Mouse (Mus musculus) kidney, postnatal 25 days (tissue): Measurements from ENCODE around the gene Tssk6.
A peak's percentile ranks its signal among the peaks of the same experiment; 100 is the strongest.

Experiments used
- DNase-seq, 2 experiments: peaks; one replicate each; pipeline ENCODE4 v3.0.0; 2021; ENCODE audit warnings: mixed read lengths in 2 of 2

Gene Tssk6

GRCm38 (mm10) chr8:69887289-69888243, 14.4 kb upstream of the Tssk6 start, which contains the start of gene Cilp2:
Cilp2 (minus strand) TSS chr8:69887687.
- peak; percentile 61 to 74 for DNase-seq

DNA sequence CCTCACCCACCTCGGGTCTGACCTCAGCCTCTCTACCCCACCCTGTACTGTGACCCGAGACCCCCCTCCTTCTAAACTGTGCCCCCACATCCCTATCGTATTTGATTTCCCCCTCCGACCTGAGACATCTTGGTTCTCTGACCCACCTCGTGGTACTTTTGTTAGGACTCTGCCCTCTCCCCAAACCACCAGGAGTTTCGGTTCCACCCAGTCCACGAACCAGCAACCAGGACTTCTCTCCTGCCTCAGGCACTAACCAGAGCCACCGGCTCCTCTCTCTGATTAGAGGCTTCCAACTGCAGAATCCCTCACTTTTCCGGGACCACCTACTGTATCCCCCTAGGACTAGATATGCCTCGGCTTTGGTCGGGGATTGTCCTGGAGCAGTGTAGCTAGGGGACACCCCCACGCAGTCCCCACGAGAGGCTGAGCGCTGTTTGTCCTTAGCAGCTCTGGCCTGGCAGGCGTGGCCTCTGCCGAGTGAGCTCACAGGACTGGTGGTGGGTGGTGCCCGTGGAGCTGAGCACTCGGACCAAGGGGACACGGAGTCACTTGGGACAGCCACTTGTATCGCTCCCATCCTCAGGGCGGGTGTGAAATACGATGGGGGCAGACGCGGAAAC, 13.6 kb upstream of the Tssk6 start:
- peak in 1 of 2 experiments; percentile 53 for DNase-seq

- DNase-seq: peak in 1 of 2 experiments; percentile 36
These were observed 13.1 kb upstream of the Tssk6 start for GRCm38 (mm10) chr8:69888902-69889301.

DNA sequence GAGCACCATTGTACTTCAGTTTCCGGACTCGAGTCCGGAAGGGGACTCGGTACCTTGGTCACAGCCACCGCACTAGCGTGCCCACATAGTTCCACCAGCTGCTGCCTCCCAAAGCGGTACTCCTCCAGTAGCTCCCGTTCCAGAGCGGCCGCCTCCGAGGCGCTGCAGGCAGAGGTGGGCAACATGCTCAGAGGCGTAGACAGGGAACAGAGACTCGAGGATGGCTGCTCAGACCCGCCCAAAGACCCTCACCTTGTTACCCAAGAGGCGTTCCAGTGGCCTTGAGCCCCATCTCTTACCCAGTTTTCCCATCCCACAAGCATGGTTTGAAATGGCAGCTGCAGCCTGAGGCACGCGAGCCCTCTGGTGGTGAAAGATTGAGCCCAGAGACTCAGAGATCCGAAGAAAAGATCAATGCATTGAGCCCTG, 11.2 kb upstream of the Tssk6 start:
- DNase-seq: peak in 1 of 2 experiments; percentile 57

GRCm38 (mm10) chr8:69893863-69894262, 8.1 kb upstream of the Tssk6 start:
- peak; percentile 69 to 73 for DNase-seq

GRCm38 (mm10) chr8:69894836-69895332, 7.1 kb upstream of the Tssk6 start:
- no peak for DNase-seq

DNA sequence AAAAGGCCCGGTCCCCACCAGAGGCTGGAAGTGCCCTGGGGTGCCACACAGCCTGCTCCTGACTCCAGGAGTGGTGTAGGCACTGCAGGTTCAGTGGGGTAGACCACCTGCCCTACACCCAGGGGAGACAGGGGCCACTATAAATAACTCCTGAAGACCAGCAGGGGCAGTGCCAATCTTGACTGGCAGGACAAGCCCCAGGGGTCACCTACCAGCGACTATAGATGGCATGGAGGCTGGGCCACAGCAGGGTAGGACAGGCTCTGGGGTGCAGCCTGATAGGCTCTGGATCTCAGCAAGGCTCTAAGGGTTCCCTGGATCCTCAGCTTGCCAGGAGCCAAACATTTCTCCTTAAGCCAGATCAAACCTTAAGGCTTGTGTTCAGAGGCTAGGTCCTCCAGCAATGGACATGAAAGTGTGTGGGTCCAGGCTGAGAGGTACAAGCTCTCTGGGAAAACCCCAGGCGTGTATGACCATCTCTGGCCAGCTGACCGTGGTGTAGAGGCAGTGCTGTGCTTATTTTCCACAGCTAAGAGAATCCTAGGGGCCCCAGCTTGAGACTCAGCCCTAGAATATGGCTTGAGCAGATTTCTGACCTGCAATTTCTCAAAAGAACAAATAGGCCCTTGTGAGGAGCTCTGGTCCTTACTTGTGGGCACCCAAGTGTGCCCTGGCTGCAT, 6.1 kb upstream of the Tssk6 start:
- DNase-seq: no peak

GRCm38 (mm10) chr8:69897857-69898256, 4.1 kb upstream of the Tssk6 start:
- DNase-seq: peak; percentile 27 to 71

DNA sequence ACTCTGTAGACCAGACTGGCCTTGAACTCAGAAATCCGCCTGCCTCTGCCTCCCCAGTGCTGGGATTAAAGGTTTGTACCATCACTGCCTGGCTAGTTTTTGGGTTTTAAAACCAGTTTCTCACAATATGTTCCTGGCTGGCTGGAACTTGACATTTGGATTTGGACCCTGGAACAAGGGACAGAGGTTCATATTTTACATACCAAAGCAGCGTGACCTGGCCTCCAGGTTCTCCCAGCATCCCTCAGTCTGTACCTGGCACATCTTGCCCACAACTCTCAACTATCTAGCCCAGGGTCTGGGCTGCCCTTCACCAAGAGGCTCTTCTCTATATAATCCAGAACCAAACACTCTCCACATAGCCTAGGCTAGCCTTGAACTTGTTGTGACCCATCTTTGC, 2.1 kb upstream of the Tssk6 start:
- DNase-seq: peak in 1 of 2 experiments; percentile 66

DNA sequence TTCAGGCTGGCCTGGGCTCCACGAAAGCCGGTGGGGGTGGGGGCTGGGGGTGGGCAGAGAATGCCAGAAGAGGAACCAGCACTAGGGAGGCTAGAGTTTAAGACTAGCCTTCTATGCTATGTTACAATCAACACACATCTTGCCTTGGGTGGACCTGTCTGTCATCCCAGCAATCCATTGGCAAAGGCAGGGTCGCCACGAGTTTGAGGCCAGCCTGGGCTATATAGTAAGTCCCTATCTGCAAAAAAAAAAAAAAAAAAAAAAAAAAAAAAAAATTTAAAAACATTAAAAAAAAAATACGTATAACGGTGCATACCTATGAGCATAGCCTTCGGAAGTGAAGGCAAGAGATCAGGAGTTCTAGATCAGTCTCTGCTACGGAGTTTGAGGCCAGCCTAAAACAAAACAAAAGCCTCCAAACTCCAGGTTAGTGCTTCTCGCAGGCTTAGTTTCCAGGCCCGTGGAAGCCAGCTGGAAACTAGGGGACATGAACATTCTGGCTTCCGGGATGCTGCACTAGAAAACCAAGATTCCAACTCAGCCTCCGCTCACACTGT, 1.0 kb upstream of the Tssk6 start:
- peak in 1 of 2 experiments; percentile 47 for DNase-seq

DNA sequence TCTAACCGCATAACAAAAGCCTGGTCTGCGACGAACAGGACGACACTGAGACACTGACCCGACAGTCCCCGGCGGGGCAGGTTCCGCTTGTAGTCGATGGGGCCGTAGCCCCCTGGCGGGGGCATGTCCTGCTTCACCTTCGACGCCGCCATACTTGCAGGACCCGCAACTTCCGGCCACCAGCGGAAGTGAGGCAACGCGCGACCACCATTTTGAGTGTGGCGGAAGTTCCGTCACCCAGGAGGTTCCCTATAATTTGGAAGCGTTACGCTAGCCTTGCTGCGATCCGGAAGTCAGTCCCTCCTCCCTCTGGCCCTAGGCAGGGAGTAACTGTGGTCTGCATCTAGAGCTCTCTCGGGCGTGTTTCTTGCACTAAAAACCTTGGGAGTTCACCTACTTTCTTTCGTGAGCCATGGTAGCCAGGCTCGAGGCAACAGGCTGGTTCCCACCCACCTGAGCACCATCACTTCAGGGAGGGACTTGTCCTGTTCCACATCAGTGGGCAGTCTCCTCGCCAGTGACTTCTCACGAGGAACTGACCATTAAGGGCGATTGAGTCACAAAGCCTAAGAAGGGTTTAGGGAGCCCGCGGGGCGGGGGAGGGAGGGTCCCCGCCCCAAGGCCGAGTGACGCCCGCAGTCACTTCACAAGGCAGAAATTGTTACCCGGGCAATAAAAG, 361 bp upstream of the Tssk6 start:
- DNase-seq: peak; percentile 96 to 97

- DNase-seq: peak; percentile 99
These were observed 1.1 kb downstream of the Tssk6 start for GRCm38 (mm10) chr8:69903063-69903542.

DNA sequence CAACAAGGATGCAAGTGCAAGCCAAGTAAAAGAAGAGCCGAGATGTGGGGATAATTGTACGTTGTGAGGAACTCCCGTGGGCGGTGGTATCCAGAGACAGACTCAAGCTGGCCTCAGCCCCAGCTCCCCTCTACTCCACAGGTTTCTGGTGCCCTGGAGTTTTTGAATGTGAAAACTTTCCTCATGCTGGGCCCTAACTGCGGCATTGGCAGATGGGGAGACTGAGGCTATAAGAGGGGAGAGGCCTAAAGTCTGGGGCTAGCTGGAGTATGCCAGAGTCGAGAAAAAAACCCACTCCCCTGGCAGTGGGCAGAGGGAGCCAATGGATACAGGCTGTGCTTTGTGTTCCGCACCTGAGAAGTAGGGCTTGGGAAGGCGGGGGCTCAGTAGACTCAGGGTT, 2.1 kb downstream of the Tssk6 start:
- peak in 1 of 2 experiments; percentile 24 for DNase-seq

- no peak for DNase-seq
These were observed 4.3 kb downstream of the Tssk6 start for GRCm38 (mm10) chr8:69906260-69906659.

GRCm38 (mm10) chr8:69907106-69907505, 5.1 kb downstream of the Tssk6 start:
- no peak for DNase-seq

- no peak for DNase-seq
These were observed 9.9 kb downstream of the Tssk6 start for GRCm38 (mm10) chr8:69911917-69912316.

DNA sequence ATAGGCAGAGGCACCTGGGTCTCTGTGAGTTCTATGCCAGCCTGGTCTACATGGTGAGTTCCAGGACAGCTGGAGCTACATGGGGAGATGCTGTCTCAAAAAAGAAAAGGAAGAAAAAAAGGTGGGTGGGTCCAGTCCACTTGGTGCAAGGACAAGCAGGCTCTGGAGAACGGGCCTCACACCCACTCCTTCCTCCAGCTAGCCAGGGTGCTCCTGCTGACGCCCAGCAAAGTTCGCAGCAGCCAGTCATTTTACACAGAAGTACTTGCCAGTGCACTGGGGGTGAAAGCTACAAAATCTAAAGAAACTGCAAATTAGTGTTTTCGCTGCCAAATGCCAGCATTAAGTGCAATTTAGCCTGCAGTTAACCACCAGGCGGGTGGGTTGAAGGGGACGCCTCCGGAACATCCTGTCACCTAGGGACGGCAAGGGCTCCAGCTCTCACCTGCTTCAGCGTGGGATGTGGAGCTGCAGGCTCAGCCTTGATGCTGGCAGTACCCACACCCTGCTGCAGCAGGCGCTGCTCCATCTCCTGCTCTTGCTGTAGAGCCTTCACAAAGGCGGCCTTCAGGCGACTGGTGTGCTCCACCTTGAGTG, 10.6 kb downstream of the Tssk6 start:
- no peak for DNase-seq

DNA sequence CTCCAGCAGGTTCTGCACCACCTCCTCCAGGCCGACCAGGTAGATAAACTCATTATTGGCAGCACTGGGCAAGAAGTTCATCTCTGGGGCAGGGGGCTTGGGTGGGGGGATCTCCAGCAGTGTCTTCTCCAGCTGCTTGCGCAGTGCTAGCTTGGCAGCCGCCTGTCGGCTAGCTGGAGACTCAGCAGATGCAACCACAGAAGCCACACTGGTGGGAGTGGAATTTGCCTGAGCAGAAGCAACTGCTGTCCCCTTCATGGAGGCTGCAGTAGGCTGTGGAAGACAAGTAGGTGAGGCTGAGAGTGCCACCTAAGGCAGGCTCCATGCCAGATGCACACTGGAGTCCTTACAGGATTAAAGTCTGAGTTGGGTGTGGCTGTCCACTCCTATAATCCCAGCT, 12.5 kb downstream of the Tssk6 start:
- no peak for DNase-seq

- no peak for DNase-seq
These were observed 13.8 kb downstream of the Tssk6 start for GRCm38 (mm10) chr8:69915748-69916147.

DNA sequence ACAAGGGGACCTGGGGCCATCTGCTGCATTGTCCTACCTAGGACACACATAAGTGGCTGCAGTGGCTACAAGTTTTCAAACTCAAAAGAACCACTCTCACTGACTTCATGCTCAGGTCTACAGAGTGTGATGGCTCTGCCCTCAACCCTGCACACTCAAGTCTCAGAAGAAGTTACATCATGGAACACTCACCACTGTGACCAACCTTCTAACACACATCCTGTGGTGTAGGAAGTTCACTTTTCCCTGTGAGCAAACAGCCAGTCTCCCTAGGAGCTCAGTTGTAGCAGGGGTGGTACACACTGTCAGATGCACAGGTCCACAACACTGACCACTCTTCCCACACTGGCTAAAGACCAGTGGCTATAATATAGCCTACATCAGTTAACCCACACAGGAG, 16.5 kb downstream of the Tssk6 start:
- no peak for DNase-seq

GRCm38 (mm10) chr8:69919010-69919409, 17.0 kb downstream of the Tssk6 start:
- DNase-seq: peak; percentile 70 to 89
